Mouse (Mus musculus): ENCODE measurements at regions not wholly inside any gene's neighbourhood (a gene's known extent, or its start where the extent isn't known, plus 50 kb on each side); places are given as distances from the start of the nearest gene placed in this dataset.

DNA sequence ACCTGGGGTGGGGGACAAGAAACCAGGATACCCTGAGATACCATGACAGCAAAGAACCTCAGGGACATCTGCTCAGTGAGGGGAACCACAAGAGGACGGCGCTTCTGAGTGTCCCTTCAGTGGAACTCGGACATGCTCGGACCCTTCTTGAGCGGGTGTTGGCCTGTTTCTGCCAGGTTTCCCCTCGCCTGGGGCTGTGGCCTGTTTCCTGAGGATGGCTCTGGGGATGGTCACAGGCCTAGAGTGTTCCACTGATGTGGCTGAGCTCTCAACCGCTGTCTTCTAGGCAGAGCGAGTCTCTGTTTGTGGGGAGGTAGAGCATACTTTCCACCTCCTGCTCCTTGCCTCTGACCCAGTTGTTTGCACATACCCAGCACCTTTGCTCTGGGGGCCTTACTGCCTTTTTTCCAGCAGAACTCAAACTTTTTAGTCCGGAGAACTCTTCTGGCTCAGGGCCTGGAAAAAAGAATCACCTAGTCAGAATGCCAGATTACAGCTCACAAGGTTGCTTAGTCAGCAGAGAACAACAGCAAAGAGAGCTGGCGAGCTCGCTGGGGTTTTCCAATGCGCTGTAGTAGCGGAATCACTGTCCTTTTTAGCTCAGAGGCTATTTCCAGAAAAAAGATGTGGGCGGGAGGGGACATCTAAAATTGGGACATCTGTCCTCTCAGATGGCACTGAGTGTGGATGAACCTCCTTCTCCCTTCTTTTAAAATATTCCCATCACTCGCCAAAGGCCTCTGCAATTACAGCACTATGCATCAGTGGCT is 65.3 kb downstream of the Med10 start:
- no peaks in the 10 kb centered on the region for H3K27me3 ChIP-seq (ENCODE audit: control insufficient read depth, insufficient read depth, low read length)
- H3K9me3 ChIP-seq (replicated peaks; ENCODE audit: control insufficient read depth, low read length): no peaks in the 10 kb centered on the region
- WGBS: 78% methylated on average over 15 of the region's 15 CpGs
- ATAC-seq (ENCODE audit: insufficient read depth, low FRiP score): no peak
- no peak overlapping the region for H3K27ac ChIP-seq (ENCODE audit: low read length)
- no peaks in the 10 kb centered on the region for H3K4me1 ChIP-seq (ENCODE audit: control insufficient read depth, insufficient read depth, low read length)
- no peaks in the 10 kb centered on the region for H3K36me3 ChIP-seq (ENCODE audit: control insufficient read depth, insufficient read depth, low read length)
- H3K9ac ChIP-seq (ENCODE audit: low read length): no peak overlapping the region
- H3K4me3 ChIP-seq (replicated peaks; ENCODE audit: low read length): no peak overlapping the region
- H3K4me2 ChIP-seq (ENCODE audit: low read depth, low read length): no peak overlapping the region

DNA sequence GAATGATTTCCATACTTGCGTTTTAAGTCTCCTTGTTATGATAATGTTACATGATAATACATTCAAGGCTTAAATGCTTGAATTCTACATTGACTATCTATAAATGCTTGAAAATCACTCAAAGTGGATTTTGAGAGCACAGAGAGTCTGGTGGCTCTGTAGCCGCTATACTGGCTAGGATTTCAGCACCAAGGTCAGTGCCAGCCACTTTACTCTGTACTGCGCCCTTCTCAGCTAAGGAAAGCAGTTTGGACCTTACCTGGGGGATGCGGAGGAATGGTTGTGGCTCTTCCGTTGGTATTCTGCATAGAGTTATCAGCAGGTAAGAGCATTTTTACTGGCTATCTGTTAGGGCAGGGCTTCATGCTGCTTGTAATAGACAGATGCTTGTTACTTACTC is 94.3 kb downstream of the Med10 start:
- Histone ChIP-seq H3K4me2 (ENCODE audit: low read depth, low read length) (no peak overlapping the region), H3K4me3 (replicated peaks; ENCODE audit: low read length) (no peak overlapping the region), H3K27me3 (ENCODE audit: control insufficient read depth, insufficient read depth, low read length) (no peaks in the 10 kb centered on the region), H3K27ac (ENCODE audit: low read length) (no peak overlapping the region), H3K36me3 (ENCODE audit: control insufficient read depth, insufficient read depth, low read length) (no peaks in the 10 kb centered on the region), H3K9me3 (replicated peaks; ENCODE audit: control insufficient read depth, low read length) (no peaks in the 10 kb centered on the region), H3K4me1 (ENCODE audit: control insufficient read depth, insufficient read depth, low read length) (no peaks in the 10 kb centered on the region), H3K9ac (ENCODE audit: low read length) (no peak overlapping the region)
- WGBS: 19% methylated on average over 5 of the region's 5 CpGs
- no peak for ATAC-seq (ENCODE audit: insufficient read depth, low FRiP score)

DNA sequence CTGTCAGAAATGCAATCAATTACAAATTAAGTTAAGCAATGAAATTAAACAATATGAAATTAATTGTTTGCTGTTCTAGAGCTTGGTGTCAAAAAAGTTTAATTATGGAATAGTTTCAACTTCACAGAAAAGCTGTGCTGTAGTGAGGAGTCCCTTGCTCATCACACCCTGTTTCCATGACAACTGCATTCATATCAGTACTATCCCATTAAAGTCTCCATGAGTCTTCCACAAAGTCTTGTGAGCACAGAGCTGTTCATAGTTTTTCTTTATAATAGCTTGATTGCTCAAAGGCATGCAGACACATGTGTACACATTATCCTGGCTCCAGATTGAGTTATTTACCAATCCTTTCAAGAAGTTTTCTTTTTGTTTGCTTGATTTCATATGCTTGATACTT is 98.9 kb downstream of the Med10 start:
- Histone ChIP-seq H3K27me3 (ENCODE audit: control insufficient read depth, insufficient read depth, low read length) (no peaks in the 10 kb centered on the region), H3K4me1 (ENCODE audit: control insufficient read depth, insufficient read depth, low read length) (no peaks in the 10 kb centered on the region), H3K4me2 (ENCODE audit: low read depth, low read length) (no peak overlapping the region), H3K9ac (ENCODE audit: low read length) (no peak overlapping the region), H3K9me3 (replicated peaks; ENCODE audit: control insufficient read depth, low read length) (no peaks in the 10 kb centered on the region), H3K4me3 (replicated peaks; ENCODE audit: low read length) (no peak overlapping the region), H3K27ac (ENCODE audit: low read length) (no peak overlapping the region), H3K36me3 (ENCODE audit: control insufficient read depth, insufficient read depth, low read length) (no peaks in the 10 kb centered on the region)
- no peak for ATAC-seq (ENCODE audit: insufficient read depth, low FRiP score)

DNA sequence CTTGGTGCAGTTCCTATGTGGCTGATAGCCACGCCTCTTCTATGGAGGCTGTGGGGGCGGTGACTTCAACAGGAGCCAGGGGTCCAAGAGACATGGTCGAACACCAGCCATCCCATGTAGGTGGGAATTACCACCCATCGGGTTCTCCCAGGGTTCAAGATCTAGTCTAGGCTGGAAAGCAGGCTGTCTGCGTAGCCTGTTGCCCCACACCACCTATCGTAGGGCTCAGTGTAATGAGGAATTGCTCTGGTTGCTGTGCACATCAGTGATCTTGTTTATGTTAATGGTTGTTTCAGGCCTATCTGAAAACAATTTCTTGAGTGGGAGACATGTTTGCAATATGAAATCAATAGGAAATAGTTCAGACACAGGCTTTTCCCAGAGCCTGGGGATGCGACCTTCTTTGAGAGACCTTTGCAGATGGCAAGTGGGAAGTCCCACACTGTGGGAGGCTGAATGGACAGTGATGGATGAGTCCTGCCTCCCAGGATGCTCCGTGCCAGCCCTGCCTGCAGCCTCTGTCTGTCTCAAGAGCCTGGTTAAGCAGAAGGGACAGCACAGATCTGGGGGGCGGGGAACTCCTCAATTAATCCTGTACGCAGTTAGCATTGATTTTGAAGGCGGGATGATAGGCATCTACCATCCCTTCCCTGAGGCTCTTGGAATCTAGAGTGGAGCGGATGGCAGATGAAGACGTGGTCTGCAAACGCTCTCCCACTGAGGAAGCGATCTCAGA is 104.8 kb downstream of the Med10 start:
- no peak overlapping the region for H3K4me3 ChIP-seq (replicated peaks; ENCODE audit: low read length)
- H3K36me3 ChIP-seq (ENCODE audit: control insufficient read depth, insufficient read depth, low read length): no peaks in the 10 kb centered on the region
- H3K4me1 ChIP-seq (ENCODE audit: control insufficient read depth, insufficient read depth, low read length): no peaks in the 10 kb centered on the region
- no peak overlapping the region for H3K9ac ChIP-seq (ENCODE audit: low read length)
- H3K4me2 ChIP-seq (ENCODE audit: low read depth, low read length): no peak overlapping the region
- no peaks in the 10 kb centered on the region for H3K9me3 ChIP-seq (replicated peaks; ENCODE audit: control insufficient read depth, low read length)
- ATAC-seq (ENCODE audit: insufficient read depth, low FRiP score): no peak
- no peak overlapping the region for H3K27ac ChIP-seq (ENCODE audit: low read length)
- H3K27me3 ChIP-seq (ENCODE audit: control insufficient read depth, insufficient read depth, low read length): no peaks in the 10 kb centered on the region
- WGBS: 50% methylated on average over 15 of the region's 15 CpGs

DNA sequence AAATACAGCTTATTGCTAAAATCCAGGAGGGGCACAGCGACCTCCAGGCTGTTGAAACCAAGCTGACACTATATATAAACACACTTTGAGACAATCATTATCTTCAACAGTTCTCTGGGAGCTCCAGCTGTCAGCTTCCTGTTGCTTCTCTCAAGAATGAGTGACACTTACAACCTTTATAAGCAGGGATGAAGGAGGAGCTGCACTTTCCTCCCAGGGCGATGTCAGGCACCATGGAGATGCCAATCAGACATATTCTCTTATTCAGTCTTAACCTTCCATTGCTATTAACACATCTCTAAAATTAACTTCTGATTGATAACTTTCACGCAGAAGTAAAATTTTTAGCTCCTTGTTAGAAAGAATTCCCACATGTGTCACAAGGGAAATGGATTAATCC is 113.6 kb downstream of the Med10 start:
- Histone ChIP-seq H3K9ac (ENCODE audit: low read length) (no peak overlapping the region), H3K27ac (ENCODE audit: low read length) (no peak overlapping the region), H3K4me1 (ENCODE audit: control insufficient read depth, insufficient read depth, low read length) (no peaks in the 10 kb centered on the region), H3K4me3 (replicated peaks; ENCODE audit: low read length) (no peak overlapping the region), H3K36me3 (ENCODE audit: control insufficient read depth, insufficient read depth, low read length) (no peaks in the 10 kb centered on the region), H3K9me3 (replicated peaks; ENCODE audit: control insufficient read depth, low read length) (no peaks in the 10 kb centered on the region), H3K27me3 (ENCODE audit: control insufficient read depth, insufficient read depth, low read length) (no peaks in the 10 kb centered on the region), H3K4me2 (ENCODE audit: low read depth, low read length) (no peak overlapping the region)
- ATAC-seq (ENCODE audit: insufficient read depth, low FRiP score): no peak
- 67% methylated on average over 3 of the region's 3 CpGs for WGBS

DNA sequence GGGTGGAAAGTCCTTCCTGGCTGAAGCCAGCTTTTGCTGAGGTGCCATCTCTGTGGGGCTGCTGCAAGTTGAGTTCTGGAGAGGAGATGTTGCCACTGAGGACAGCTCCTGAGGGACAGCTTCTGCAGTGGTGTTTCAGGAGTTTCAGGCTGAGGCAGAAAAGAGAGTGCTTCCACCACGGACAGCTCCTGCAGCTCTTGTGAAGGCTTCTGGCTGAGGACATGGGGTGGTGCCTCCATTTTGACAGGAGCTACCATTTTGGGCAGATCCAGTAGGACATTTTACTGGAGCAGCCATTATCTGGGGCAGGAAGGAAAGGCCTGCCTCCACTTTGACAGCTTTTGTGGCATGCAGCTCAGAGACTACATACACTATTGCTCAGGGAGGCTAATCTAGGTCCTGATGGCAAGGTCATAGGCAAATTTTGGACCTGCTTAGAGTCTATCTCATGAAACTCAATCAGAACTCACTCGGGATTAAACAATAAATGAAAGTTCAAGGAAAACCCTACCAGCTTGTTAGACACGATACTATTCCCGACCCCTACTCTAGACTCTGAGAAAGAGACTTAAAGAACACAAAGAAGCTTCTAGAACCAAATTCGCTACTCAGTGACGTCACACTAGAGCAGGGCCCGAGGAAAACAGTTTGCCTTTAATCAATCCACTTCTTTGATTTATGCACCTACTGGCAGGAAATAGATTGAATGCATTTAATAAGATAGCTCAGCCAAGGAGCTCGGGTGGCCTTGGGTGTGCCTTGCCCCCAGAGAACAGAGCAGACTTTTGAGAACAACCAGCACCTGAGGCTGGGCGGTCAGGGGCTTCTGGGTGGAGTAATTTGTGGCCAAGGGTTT is 130.7 kb downstream of the Med10 start:
- Histone ChIP-seq H3K27me3 (ENCODE audit: control insufficient read depth, insufficient read depth, low read length) (no peaks in the 10 kb centered on the region), H3K27ac (ENCODE audit: low read length) (no peak overlapping the region), H3K4me3 (replicated peaks; ENCODE audit: low read length) (no peak overlapping the region), H3K36me3 (ENCODE audit: control insufficient read depth, insufficient read depth, low read length) (no peaks in the 10 kb centered on the region), H3K4me1 (ENCODE audit: control insufficient read depth, insufficient read depth, low read length) (no peaks in the 10 kb centered on the region), H3K9ac (ENCODE audit: low read length) (no peak overlapping the region), H3K4me2 (ENCODE audit: low read depth, low read length) (no peak overlapping the region), H3K9me3 (replicated peaks; ENCODE audit: control insufficient read depth, low read length) (no peaks in the 10 kb centered on the region)
- no peak for ATAC-seq (ENCODE audit: insufficient read depth, low FRiP score)
- 73% methylated on average over 9 of the region's 9 CpGs for WGBS

DNA sequence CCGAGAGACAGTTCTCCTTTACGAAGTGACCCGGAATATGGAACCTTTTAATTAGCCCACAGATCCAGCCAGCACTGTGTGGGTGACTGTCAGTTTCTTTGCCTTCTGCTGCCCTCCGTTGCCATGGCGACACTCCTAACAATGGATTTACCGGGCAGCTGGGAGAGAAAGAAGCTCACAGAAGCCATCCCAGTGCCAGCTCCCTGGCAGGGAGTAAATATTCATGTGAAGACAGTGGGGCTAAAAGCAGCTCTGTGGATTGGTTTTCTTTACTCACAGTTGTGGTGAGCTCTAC is 131.3 kb downstream of the Med10 start:
- H3K27ac ChIP-seq (ENCODE audit: low read length): no peak overlapping the region
- H3K36me3 ChIP-seq (ENCODE audit: control insufficient read depth, insufficient read depth, low read length): no peaks in the 10 kb centered on the region
- no peaks in the 10 kb centered on the region for H3K9me3 ChIP-seq (replicated peaks; ENCODE audit: control insufficient read depth, low read length)
- H3K9ac ChIP-seq (ENCODE audit: low read length): no peak overlapping the region
- WGBS: 60% methylated on average over 6 of the region's 6 CpGs
- H3K27me3 ChIP-seq (ENCODE audit: control insufficient read depth, insufficient read depth, low read length): no peaks in the 10 kb centered on the region
- H3K4me2 ChIP-seq (ENCODE audit: low read depth, low read length): no peak overlapping the region
- no peak for ATAC-seq (ENCODE audit: insufficient read depth, low FRiP score)
- H3K4me1 ChIP-seq (ENCODE audit: control insufficient read depth, insufficient read depth, low read length): no peaks in the 10 kb centered on the region
- H3K4me3 ChIP-seq (replicated peaks; ENCODE audit: low read length): no peak overlapping the region

DNA sequence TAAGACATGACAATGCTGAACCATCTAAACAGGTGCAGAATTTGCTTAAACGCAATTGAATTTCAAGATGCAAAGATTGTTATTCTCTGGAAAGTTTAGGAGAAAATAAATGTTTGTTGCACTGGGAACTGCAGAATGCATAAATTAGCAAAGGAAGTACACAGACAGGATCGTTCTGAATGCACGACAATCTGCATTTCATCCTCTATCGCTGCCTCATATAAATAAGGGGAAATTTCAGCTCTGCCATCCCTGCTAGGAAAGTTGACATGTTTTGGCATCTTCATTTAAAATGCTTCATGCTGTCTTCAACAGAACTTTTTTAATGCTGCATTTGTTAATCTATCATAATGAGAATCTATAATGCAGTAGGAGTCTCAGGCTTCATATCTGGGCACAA is 137.6 kb downstream of the Med10 start:
- Histone ChIP-seq H3K9me3 (replicated peaks; ENCODE audit: control insufficient read depth, low read length) (no peaks in the 10 kb centered on the region), H3K4me1 (ENCODE audit: control insufficient read depth, insufficient read depth, low read length) (no peaks in the 10 kb centered on the region), H3K4me2 (ENCODE audit: low read depth, low read length) (no peak overlapping the region), H3K4me3 (replicated peaks; ENCODE audit: low read length) (no peak overlapping the region), H3K27me3 (ENCODE audit: control insufficient read depth, insufficient read depth, low read length) (no peaks in the 10 kb centered on the region), H3K27ac (ENCODE audit: low read length) (no peak overlapping the region), H3K9ac (ENCODE audit: low read length) (no peak overlapping the region), H3K36me3 (ENCODE audit: control insufficient read depth, insufficient read depth, low read length) (no peaks in the 10 kb centered on the region)
- ATAC-seq (ENCODE audit: insufficient read depth, low FRiP score): no peak
- 87% methylated on average over 4 of the region's 4 CpGs for WGBS

DNA sequence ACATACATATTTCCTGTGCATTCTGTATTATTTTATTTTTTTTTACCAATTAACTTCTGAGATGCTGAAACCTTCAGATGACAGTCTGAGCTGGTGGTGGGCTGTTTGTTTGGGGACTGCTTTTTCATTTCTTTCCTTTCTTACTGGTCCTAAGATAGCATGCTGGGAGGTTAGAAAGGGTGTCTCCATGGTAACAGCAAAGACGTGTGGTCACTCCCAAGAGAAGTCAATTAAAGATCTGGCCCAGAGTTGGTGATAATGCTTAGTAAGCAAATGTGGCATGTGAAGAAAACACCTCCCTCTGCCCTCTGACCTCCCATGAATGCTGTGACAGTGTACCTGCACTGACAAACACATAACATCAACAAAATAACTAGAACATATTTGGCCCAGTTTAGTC is 142.5 kb downstream of the Med10 start:
- no peak overlapping the region for H3K4me3 ChIP-seq (replicated peaks; ENCODE audit: low read length)
- no peak for ATAC-seq (ENCODE audit: insufficient read depth, low FRiP score)

More for the DNA sequence above, 142.5 kb downstream of the Med10 start:
- no peak overlapping the region for H3K4me2 ChIP-seq (ENCODE audit: low read depth, low read length)
- H3K27ac ChIP-seq (ENCODE audit: low read length): no peak overlapping the region
- no peaks in the 10 kb centered on the region for H3K36me3 ChIP-seq (ENCODE audit: control insufficient read depth, insufficient read depth, low read length)
- no peaks in the 10 kb centered on the region for H3K9me3 ChIP-seq (replicated peaks; ENCODE audit: control insufficient read depth, low read length)
- no peaks in the 10 kb centered on the region for H3K4me1 ChIP-seq (ENCODE audit: control insufficient read depth, insufficient read depth, low read length)
- WGBS: 12% methylated on average over 1 of the region's 1 CpGs
- no peaks in the 10 kb centered on the region for H3K27me3 ChIP-seq (ENCODE audit: control insufficient read depth, insufficient read depth, low read length)
- H3K9ac ChIP-seq (ENCODE audit: low read length): no peak overlapping the region
